Mouse (Mus musculus): ENCODE results near the gene Csn1s2a.
"Not testable (repeated sequence)": the region's sequence is repeated elsewhere in the genome, so short reads cannot be mapped to it uniquely, and the experiment has no call there.

Csn1s2a gene

DNA sequence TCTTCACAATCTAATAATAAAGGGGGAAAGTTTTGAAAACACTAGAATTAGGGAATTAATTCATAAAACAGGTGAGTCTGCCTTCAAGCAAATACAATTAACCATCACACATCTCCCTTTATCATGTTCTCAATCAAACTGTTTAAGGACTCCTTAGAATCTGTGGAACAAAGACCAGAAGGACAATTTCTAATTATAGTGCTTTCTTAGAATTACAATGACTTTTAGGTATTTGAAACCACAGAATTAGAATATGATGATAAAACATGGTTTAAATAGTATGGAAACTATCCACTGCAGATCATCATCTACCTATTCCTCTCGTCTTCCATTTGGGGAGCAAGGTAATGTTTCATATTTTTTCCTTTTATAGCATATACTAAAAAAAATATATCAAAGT, at the start of gene Csn1s2a:
Gene Csn1s2a, plus strand, starts transcription at position 301 of the 400 bp plus-strand sequence.
- no peak for DNase-seq (ENCODE audit: low spot score in 2 of 2)

DNA sequence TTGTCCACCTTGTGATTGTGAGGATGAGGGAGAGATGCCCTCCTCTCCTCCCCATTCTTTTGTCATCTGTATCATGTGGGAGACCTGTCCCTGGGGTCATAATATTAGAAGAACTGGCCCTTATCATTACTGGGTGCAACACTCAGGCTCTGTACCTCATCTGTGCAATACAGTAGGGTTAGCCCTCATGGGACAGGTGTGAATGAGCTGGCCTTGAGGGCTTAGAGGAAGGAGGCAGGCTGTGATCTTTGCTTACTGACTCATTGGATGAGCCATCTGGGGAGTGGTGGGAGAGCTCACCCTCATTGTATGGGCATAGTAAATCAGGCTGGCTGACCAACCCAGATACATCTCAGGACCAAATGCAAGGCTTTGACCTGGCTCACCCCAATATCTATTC, 39.5 kb upstream of the Csn1s2a start:
- DNase-seq (ENCODE audit: low spot score in 2 of 2) = no peak

DNA sequence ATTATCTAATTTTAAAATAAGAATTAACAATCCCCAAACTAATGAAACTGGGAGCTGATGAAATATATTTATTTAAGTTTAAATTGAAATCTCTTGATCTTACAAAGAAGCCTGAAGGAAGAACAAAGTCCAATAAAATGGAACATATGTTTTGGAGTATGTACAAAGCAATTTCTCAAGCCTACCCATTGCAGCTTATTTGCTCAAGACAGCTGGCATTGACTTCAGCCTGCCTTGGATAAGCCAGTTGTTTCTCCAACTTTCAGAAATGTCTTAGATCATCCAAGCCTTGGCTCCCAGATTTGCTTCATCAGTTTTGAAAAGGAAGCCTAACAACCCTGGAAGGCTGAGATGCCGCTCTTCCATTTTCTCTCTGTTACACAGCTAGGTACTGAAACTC, 20.9 kb upstream of the Csn1s2a start:
- DNase-seq (ENCODE audit: low spot score in 2 of 2) = no peak

DNA sequence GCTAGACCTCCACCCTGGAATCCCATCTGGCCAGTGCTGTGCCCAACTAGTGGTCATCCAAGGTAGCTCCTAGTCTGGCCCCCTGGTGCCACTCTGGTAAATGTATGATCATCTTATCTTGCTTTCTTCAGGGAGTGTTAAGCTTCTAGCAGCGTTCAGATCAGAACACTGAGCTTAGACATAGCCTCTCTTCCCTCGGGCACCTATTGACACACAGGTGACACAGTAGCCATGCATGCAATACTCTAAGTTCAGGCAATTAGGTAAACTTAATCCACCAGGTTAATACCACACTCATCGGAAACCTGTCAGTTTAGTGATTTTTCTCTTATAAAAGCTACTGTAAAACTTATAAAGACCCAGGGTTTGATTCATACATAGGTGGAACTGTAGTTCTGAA, 9.8 kb upstream of the Csn1s2a start:
- no peak for DNase-seq (ENCODE audit: low spot score in 2 of 2)

DNA sequence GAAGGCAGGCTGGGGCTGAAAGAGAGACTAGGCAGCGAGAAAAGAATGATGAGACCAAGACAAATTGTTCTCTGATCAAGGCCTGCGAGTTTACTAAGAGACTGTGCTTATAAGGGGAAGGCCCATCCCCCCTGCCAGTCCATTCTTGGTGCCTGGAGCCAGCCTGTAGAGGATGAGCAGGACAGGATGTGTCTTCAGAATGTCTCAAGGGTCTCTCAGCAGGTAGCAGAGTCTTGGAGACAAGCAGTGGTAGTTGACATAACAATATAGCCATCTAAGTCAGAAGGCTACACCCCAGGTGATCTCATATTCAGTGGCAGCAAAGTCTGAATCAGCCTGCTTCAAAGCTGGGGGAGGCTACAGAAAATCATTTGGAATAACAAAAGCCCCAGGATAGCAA, 2.2 kb upstream of the Csn1s2a start:
- not testable (repeated sequence) for DNase-seq (ENCODE audit: low spot score in 2 of 2)

DNA sequence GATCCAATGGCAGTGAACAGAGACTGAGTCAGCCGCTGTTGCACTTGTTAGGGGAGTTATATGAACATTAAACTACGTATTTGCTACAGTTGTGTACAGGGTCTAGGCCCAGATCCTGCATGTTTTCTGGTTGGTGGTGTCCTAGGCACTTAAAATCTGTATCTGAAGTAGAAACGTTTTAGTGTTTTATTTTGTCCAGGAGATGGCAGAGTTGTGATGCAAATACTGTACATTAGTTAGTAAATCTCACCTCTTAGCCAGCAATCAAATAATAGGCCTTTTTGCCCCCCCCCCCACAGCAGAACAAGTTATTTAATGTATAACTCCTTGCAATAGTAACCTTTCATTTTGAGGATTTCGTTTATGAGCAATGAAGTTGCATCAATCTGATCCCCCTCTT, 8.4 kb downstream of the Csn1s2a start:
- DNase-seq (ENCODE audit: low spot score in 2 of 2) = no peak

DNA sequence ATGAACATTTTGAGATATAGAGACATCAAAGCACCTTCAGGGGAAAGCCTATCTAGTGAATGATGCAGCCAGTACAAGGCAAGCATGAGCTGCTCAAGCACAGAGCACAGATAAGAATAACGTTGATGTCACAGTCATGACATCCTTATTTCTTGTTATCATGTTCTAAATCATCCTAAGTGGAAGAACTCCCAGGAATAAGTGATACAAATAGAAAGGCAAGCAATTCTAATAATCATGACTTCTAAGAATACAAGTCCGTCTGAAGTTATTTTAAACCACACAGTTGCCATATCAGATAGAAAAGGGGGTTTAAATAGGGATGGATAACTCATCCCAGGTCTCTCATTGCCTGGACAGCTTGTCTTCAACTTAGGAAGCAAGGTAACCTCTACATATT, 33.4 kb downstream of the Csn1s2a start, which contains the start of gene Csn1s2b:
Gene Csn1s2b, plus strand, starts transcription at position 301 of the 400 bp plus-strand sequence.
- DNase-seq (ENCODE audit: low spot score in 2 of 2) = no peak

DNA sequence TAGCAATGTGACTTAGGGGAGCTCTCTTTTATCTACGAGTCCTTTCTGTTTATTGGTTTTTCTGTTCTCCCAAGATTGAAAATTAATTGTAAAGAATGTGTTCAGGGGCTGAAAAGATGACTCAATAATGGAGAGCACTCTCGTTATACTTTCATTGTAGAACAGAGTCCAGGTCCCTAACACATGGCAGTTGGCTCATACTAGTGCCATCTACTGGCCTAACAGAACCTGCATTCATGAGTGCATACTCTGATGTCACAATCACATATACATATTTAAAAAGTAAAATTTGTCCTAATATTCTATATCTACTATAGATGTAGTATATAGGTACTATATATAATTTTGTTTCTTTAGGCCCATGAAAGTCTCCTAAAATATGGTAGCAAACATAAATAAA, 34.9 kb downstream of the Csn1s2a start:
- no peak for DNase-seq (ENCODE audit: low spot score in 2 of 2)

DNA sequence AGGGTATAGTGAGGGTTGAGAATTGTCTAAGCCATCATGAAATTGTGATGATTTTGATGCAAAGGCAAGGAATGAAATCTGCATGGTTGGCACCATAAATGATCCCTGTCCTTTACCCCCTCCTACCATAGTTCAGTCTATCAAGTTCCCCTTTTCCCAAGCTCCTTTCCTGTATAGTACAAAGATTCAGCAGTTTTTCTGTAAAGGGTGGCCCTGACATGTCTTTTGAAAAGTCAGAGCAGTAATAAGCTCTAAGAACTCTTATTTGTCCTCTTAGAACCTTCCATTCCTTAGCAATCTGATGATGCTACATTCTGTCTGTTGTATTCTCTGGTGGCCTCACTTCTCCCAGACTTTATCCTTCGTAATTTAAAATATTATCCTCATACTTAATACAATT, 51.0 kb downstream of the Csn1s2a start, which contains the start of gene Prr27:
Gene Prr27, plus strand, starts transcription at position 301 of the 400 bp plus-strand sequence.
- no peak for DNase-seq (ENCODE audit: low spot score in 2 of 2)

All from frontal cortex, postnatal 14 days (tissue).